Mouse (Mus musculus): ENCODE data around the gene Myo15.
"Not testable (repeated sequence)": the region's sequence is repeated elsewhere in the genome, so short reads cannot be mapped to it uniquely, and the experiment has no call there.

The Myo15 gene

DNA sequence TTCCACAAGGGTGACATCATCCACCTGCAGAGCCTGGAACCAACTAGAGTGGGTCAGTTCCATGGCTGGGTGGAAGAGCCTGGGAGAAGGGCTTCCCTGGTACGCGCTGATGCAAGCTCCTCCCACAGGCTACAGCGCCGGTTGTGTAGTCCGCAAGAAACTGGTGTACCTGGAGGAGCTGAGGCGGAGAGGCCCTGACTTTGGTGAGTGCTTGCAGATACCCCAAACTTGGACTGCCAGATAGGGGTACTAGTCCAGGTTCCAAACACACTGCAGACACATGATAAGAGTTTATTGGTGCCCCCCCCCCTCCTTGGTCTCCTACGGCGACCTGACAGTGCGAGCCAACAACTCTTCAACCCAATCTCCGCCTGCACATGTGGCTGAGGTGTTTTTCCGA lies 39.8 kb downstream of the Myo15 start:
- DNase-seq, result no peak

DNA sequence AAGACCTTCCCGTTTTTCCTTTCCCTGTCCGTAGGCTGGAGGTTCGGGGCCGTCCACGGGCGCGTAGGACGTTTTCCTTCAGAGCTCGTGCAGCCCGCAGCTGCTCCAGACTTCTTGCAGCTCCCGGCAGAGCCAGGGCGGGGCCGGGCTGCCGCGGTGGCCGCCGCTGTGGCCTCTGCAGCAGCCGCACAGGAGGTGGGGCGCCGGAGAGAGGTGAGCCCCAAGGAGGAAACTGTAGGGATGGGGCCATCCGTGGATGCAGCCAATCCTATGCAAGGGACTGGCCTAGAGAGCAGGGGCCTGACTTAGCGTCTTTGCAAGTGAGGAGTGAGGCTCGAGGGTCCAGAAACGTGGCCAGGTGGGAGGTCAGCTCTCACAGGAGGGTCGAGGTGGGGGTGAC lies 40.4 kb downstream of the Myo15 start:
- DNase-seq, result no peak

DNA sequence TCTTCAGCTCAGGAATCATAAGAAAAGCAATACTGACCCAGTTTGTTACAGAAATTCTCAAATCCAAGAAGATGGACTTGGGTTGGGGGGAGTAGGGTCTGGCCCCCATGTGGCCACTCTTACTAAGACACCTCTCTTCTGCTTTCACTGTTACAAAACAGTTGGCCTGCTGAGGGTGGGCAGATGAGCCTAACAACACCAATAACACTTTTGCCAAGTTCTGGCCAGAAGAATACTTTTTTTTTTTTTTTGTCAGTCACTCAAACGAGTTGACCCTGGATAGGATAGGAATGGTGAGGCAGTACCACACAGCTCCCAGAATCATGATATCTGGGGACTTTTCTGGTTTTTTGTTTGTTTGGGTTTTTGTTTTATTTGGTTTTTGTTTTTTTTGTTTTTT lies 42.8 kb downstream of the Myo15 start:
- DNase-seq, result no peak

DNA sequence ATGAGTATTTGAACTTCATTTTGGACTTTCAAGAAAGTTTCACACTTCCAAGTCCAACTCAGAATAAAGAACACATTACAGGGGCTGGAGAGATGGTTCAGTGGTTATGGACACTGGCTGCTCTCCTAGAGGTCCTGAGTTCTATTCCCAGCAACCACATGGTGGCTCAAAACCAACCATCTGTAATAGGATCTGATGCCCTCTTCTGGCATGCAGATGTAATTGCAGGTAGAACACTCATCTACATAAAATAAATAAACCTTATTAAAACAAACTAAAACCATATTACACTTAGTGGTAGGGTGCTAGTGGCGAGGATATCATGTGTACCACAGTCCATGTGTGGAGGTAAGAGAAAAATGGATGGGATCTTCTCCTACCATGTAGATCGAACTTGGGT lies 43.4 kb downstream of the Myo15 start:
- DNase-seq, result no peak

GRCm38 (mm10) chr11:60514941-60515340 lies 45.8 kb downstream of the Myo15 start:
- DNase-seq, result no peak

DNA sequence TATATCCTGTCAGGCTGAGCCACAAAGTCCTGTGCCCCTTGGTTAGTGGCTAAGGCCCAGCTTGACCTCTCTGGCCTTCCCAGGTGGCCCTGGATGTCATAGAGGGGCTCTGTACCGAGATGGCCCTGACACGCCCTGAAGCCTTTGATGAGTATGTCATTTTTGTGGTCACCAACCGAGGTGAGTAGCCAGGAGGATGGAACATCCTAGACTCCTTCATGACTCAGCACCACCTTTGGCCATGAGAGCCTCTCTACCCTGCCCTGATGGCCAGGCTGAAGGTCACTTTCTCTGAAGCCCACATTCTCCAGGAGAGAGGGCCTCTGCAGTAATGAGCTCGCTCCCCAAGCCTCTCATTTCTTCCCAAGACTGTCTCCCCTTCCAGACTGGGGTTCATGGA lies 49.2 kb downstream of the Myo15 start:
- no peak for DNase-seq

- no peak for DNase-seq
Observed at GRCm38 (mm10) chr11:60522027-60522426, 52.9 kb downstream of the Myo15 start.

GRCm38 (mm10) chr11:60522661-60523365 lies 53.7 kb downstream of the Myo15 start:
- DNase-seq, result no peak

GRCm38 (mm10) chr11:60526461-60526860 lies 57.3 kb downstream of the Myo15 start:
- no peak for DNase-seq

- DNase-seq, result no peak
Observed at GRCm38 (mm10) chr11:60535676-60536075, 66.5 kb downstream of the Myo15 start.

DNA sequence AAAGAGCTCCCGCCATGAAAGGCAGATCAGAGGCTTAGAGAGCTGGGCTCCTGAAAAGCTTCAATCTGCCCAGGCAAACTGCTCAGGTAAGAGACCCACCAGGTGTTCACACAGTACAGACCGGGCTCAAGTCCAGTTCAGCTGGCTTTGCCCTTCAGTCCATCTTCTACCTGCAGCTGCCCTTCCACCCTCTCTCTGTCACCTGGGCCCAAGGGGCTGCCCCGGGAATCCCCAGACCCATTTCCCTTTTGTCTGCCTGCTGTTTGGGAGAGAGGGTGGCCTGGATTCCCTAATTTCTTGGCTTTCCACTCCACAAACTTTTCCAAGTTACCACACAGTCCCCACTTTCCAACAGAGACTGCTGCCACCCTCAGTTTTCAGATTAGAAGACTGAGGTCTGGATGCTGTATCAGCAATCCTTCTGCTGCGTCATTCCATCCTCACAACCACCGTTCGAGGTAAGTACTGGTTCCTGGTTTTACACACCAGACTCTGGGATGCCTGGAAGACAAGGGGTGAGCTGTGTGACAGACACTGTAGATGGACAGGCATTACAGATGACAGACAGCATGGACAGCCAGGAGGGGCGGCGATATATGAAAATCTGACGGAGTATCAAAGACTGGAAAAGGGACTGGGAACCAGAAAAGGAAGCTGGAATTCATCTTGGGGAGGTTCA lies 67.2 kb downstream of the Myo15 start, which contains the start of gene Alkbh5:
TSS of gene Alkbh5 (plus strand) at position 202 of the 679 bp plus-strand sequence.
- DNase-seq, result peak; percentile 26 to 42

DNA sequence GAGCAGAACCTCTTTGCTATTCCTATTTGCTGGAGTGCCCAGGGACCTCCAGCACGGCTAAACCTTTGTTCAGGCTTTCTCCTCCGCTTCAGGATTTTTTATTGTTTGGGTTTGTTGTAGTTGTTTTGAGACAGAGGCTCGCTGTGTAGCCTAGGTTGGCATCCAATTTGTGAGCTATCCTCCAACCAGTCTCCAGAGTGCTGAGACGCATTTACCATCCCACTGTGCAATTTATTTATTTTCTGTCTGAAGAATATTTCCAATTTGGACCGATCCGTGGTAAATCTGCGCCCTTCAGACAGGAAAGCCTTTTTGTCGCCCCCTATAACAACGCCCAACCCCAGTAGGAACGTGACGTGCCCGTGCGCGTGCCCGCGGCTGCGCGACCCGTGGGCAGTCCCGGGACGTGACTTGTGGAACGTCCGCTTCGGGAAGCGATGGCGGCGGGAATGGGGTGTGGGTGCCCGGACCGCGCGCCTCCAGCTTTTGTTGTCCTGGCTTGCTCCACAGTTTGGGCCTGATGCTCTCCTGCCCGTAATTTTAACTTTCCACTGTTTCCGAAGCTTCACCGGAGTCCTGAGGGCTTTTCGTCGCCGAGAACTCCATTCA lies 67.8 kb downstream of the Myo15 start:
- peak; percentile 92 to 95 for DNase-seq

- DNase-seq, result peak; percentile 97
Observed at GRCm38 (mm10) chr11:60537468-60538347, 68.6 kb downstream of the Myo15 start.

GRCm38 (mm10) chr11:60538371-60539281 lies 69.5 kb downstream of the Myo15 start:
- DNase-seq, result peak; percentile 40 to 55

DNA sequence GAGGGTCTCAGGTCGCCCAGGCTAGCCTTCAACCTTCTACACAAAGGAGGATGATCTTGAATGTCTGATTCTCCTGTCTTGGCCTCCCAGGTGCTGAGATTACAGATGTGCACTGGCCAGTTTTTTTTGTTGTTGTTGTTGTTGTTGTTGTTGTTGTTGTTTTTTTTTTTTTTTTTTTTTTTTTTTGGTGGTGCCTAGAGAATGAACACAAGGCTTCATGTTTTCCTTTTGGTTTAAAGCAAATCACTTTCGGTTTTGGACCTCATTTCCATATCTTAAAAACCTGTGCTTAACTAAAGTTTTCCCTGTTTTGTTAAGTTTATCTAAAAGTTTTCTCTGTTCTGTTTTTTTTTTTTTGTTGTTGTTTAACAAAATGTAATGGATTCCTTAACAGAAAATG lies 70.4 kb downstream of the Myo15 start:
- DNase-seq, result no peak

- no peak for DNase-seq
Observed at GRCm38 (mm10) chr11:60540002-60540610, 71.0 kb downstream of the Myo15 start.

- DNase-seq, result no peak
Observed at GRCm38 (mm10) chr11:60540761-60541160, 71.6 kb downstream of the Myo15 start.

GRCm38 (mm10) chr11:60541831-60542230 lies 72.7 kb downstream of the Myo15 start:
- DNase-seq, result no peak

- not testable (repeated sequence) for DNase-seq
Observed at GRCm38 (mm10) chr11:60543211-60543610, 74.1 kb downstream of the Myo15 start.

GRCm38 (mm10) chr11:60545433-60545832 lies 76.3 kb downstream of the Myo15 start:
- no peak for DNase-seq

DNA sequence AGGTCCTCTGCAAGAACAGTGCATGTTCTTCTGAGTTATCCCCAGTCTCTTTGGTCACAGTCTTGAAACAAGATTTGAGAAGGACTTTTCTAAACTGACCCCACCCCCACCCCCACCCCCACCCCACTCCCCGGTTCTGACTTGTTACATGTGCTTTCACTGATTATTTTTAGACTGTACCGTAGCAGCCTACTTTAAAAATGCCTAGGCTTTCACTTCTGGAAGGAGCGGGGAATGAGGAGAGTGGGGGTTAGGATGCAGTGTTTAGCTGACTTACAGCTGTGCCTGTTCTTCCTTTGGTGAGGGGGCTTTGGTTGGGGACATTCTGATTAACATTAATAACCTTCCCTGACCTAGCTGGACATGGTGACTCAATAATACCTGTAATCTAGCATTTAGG lies 79.0 kb downstream of the Myo15 start:
- no peak for DNase-seq
